Mouse (Mus musculus): ENCODE results near the gene Chmp6. TPM values are rescaled to one million over a fixed set of nuclear protein-coding genes. Genes with fewer than 3 reads are reported as not detected.

Chmp6 gene
- polyA plus RNA-seq, 1 experiment from 2014 or later = 104 TPM

DNA sequence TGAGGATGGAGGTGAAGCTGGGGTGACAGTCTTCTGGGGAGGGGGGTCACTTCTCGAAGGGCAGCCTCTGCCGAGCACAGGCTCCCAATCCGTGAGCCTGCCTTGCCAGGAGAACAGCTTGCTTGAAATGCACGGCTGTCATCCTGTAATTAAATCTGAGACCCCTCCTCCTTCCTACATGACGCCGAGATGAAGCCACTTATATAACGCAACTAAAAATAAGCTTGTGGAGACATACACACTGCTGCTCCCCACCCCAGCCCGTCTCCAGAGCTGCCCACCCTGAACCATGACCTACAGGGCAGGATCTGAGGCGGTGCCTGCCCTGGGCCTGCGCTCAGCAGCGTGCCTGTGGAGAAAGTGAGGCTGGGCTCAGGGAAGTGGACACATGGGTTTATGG, 26.9 kb downstream of the Chmp6 start:
- no peaks in the 10 kb centered on the region for H3K27me3 ChIP-seq (ENCODE audit: insufficient read depth, low read length)

DNA sequence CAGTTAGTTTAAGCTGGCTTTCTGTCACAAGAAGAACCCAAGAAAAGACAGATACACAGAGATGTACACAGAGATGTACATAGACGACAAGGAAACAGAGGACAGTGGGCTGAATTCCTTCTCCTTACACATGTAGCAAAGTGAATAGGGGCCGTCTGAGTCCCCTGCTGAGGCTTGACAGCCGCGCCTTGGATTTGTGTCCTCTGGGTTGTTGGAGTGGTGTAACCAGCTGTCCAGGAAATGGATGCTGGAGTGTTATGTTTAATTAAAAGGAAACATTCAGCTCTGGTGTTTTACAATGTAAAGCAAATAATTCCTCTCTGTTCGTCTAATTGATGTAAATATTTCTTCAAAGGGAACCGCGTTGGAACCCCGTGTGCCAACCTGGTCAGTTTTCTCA, 28.6 kb downstream of the Chmp6 start:
- 3% methylated on average over 8 of the region's 8 CpGs for WGBS
- peaks cover 37% of the 10 kb centered on the region for H3K4me1 ChIP-seq (ENCODE audit: insufficient read depth)
- H3K36me3 ChIP-seq (ENCODE audit: insufficient read depth) = no peaks in the 10 kb centered on the region
- no peak for TF ChIP-seq CTCF (IDR thresholded peaks at IDR 0.05; ENCODE audit: low read depth)
- peak overlapping the region; percentile 98 for H3K4me2 ChIP-seq
- H3K27ac ChIP-seq (ENCODE audit: low read depth) = peak overlapping the region; percentile 81; the same call in 1 of the 2 replicates
- H3K9ac ChIP-seq = peak overlapping the region; percentile 57
- peak; percentile 60 for DNase-seq
- no peak for ATAC-seq (ENCODE audit: insufficient read depth)
- H3K9me3 ChIP-seq (ENCODE audit: low read depth, low read length) = no peaks in the 10 kb centered on the region
- peak overlapping the region; percentile 76 for H3K4me3 ChIP-seq (ENCODE audit: low read depth, low read length)
- no peaks in the 10 kb centered on the region for H3K27me3 ChIP-seq (ENCODE audit: insufficient read depth, low read length)

More for the DNA sequence above, 26.9 kb downstream of the Chmp6 start:
- no peak for TF ChIP-seq CTCF (IDR thresholded peaks at IDR 0.05; ENCODE audit: low read depth)
- no peak overlapping the region for H3K4me3 ChIP-seq (ENCODE audit: low read depth, low read length)
- H3K9ac ChIP-seq = no peak overlapping the region; the same call in 1 of the 2 replicates
- no peak overlapping the region for H3K27ac ChIP-seq (ENCODE audit: low read depth)
- no peaks in the 10 kb centered on the region for H3K36me3 ChIP-seq (ENCODE audit: insufficient read depth)
- no peaks in the 10 kb centered on the region for H3K9me3 ChIP-seq (ENCODE audit: low read depth, low read length)
- DNase-seq (no peak), ATAC-seq (ENCODE audit: insufficient read depth) (no peak)
- peaks cover 41% of the 10 kb centered on the region for H3K4me1 ChIP-seq (ENCODE audit: insufficient read depth)
- H3K4me2 ChIP-seq = no peak overlapping the region
- WGBS = 52% methylated on average over 11 of the region's 11 CpGs

DNA sequence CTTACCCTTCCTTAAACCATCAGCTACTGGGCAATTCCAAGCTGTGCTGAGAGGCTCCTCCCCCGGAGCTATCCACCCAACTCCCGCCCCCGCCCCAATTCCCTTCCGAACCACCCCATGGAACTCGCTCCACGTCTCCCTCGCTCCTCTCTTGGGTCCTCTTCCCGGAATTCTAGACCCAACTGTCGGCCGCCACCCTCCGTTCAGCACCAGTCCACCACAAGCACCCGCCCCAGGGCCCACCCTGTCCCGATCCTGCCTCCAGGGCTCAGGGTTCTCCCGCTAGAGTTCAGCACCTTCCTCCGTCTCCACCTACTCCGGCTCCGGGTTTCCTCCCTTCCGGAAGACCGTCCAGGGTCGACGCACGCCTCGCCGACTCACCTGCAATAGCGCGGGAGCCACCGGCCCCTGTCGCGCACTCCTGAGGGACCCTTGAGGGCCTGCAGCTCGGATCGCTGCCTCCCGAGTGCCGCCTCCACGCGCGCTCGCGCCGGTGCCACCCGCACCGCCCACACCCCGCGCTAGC, 29.0 kb downstream of the Chmp6 start:
- no peak for TF ChIP-seq CTCF (IDR thresholded peaks at IDR 0.05; ENCODE audit: low read depth)

DNA sequence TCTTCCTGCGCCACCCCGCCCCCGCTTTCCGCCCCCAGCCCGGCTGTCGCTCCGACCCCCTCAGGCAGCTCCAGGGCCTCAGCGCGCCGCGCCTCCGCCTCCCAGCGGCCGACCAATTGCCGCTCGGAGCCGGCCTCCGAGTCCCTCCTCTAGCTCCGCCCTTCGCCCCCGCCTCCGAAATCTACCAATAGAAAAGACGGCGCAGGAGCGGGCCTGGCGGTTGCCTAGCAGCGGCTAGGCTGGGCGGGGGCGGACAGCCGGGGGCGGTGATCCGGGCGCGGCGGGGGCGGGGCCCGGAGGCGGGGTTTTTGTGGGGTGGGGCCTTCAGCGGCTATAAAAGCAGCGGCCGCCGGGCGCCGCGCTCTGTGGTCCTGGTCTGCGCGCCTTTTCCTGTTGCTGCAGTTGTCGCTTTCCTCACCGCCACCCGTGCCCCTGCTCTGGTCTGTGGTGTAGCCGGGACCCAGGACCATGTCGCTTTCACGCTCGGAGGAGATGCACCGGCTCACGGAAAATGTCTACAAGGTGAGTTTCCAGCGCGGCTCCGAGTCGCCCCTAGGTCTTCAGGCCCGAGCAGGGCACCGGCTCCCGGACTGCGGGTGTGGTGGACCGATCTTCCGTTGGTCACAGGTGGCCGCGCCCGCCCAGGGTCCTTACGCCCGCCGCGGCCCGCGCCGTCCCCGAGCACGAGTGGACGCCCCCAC, 29.6 kb downstream of the Chmp6 start, which contains the start of gene Baiap2:
Gene Baiap2 (plus strand): TSS at position 37 of the 701 bp plus-strand sequence.
- Histone ChIP-seq H3K27me3 (ENCODE audit: insufficient read depth, low read length) (no peaks in the 10 kb centered on the region), H3K4me3 (ENCODE audit: low read depth, low read length) (peak within 1 kb of the TSS; percentile 76), H3K4me2 (peak within 1 kb of the TSS; percentile 98), H3K9ac (peak within 1 kb of the TSS; percentile 75), H3K27ac (ENCODE audit: low read depth) (peak within 1 kb of the TSS; percentile 81), H3K4me1 (ENCODE audit: insufficient read depth) (peaks cover 33% of the 10 kb centered on the region), H3K9me3 (ENCODE audit: low read depth, low read length) (no peaks in the 10 kb centered on the region), H3K36me3 (ENCODE audit: insufficient read depth) (no peaks in the 10 kb centered on the region)
- TF ChIP-seq CTCF (IDR thresholded peaks at IDR 0.05; ENCODE audit: low read depth) = no peak
- under 1% methylated on average over 67 of the region's 79 CpGs for WGBS
- DNase-seq (peak; percentile 99), ATAC-seq (ENCODE audit: insufficient read depth) (peak; percentile 94)

More for the DNA sequence above, 29.0 kb downstream of the Chmp6 start:
- Histone ChIP-seq H3K27ac (ENCODE audit: low read depth) (peak overlapping the region; percentile 81; the same call in 1 of the 2 replicates), H3K27me3 (ENCODE audit: insufficient read depth, low read length) (no peaks in the 10 kb centered on the region), H3K9ac (peak overlapping the region; percentile 57), H3K4me1 (ENCODE audit: insufficient read depth) (peaks cover 37% of the 10 kb centered on the region), H3K9me3 (ENCODE audit: low read depth, low read length) (no peaks in the 10 kb centered on the region), H3K4me3 (ENCODE audit: low read depth, low read length) (peak overlapping the region; percentile 76), H3K36me3 (ENCODE audit: insufficient read depth) (no peaks in the 10 kb centered on the region), H3K4me2 (peak overlapping the region; percentile 98)
- DNase-seq = peak; percentile 59
- under 1% methylated on average over 43 of the region's 43 CpGs for WGBS
- peak; percentile 56 for ATAC-seq (ENCODE audit: insufficient read depth)

DNA sequence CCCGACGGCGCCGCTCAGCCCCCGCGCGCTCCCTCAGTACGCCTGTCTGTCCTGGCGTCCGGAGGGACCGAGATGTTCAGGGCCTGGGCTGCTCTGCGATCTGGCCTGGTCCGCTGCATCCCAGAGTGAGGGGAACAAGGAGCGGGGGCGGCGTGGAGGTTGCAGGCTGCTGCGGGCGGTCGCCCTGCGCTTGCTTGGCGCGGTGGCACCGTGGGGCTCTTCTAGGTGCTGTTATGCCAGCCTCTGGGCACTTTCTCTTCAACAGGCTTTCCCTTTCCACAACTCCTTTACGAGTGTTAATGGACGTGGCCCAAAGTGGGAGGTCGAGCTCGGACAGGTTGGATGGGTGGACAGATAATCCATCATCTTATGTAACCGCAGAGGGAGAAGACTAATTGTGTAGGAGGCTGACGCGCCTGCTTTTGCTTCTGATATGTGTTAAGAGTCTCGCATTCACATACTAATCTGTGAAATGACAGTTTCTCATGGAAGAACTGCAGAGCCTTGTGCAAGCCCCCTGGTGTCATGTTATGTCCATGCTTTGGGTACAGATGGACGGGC, 30.3 kb downstream of the Chmp6 start:
- Histone ChIP-seq H3K9me3 (ENCODE audit: low read depth, low read length) (no peaks in the 10 kb centered on the region), H3K4me3 (ENCODE audit: low read depth, low read length) (peak overlapping the region; percentile 76), H3K27ac (ENCODE audit: low read depth) (peak overlapping the region; percentile 60), H3K36me3 (ENCODE audit: insufficient read depth) (no peaks in the 10 kb centered on the region), H3K4me2 (peak overlapping the region; percentile 98), H3K9ac (peak overlapping the region; percentile 75), H3K4me1 (ENCODE audit: insufficient read depth) (peaks cover 29% of the 10 kb centered on the region), H3K27me3 (ENCODE audit: insufficient read depth, low read length) (no peaks in the 10 kb centered on the region)
- ATAC-seq (ENCODE audit: insufficient read depth) (0 out of 2 replicates have a peak, but pooled peaks have one; percentile 11), DNase-seq (peak; percentile 65)
- WGBS = 2% methylated on average over 32 of the region's 32 CpGs
- TF ChIP-seq CTCF (IDR thresholded peaks at IDR 0.05; ENCODE audit: low read depth) = peak; percentile 44

DNA sequence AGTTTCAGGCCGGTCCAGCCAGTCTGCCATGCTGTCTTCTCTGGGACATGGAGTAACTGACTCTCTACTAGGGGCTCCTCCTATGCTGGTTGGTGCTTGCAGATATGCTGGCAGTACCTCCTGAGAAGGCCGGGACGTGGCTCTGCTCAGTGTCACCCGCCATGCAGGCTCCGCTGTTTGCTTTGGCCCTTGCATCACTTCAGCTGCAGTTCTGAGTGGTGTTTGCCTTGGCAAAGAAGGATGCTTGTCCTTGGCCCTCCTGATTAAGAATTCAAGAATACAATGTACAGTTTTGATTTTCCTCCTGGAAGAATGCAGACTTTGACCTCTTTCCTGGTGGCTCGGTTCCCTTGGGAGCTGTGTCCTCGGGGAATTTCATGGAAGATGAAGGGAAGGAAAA, 32.1 kb downstream of the Chmp6 start:
- Histone ChIP-seq H3K4me2 (peak overlapping the region; percentile 28; the same call in 1 of the 2 replicates), H3K9ac (no peak overlapping the region), H3K9me3 (ENCODE audit: low read depth, low read length) (no peaks in the 10 kb centered on the region), H3K4me3 (ENCODE audit: low read depth, low read length) (no peak overlapping the region), H3K4me1 (ENCODE audit: insufficient read depth) (peaks cover 21% of the 10 kb centered on the region), H3K27ac (ENCODE audit: low read depth) (peak overlapping the region; percentile 71), H3K36me3 (ENCODE audit: insufficient read depth) (no peaks in the 10 kb centered on the region), H3K27me3 (ENCODE audit: insufficient read depth, low read length) (no peaks in the 10 kb centered on the region)
- ATAC-seq (ENCODE audit: insufficient read depth) = no peak
- TF ChIP-seq CTCF (IDR thresholded peaks at IDR 0.05; ENCODE audit: low read depth) = no peak
- DNase-seq = peak; percentile 59
- 64% methylated on average over 7 of the region's 7 CpGs for WGBS

DNA sequence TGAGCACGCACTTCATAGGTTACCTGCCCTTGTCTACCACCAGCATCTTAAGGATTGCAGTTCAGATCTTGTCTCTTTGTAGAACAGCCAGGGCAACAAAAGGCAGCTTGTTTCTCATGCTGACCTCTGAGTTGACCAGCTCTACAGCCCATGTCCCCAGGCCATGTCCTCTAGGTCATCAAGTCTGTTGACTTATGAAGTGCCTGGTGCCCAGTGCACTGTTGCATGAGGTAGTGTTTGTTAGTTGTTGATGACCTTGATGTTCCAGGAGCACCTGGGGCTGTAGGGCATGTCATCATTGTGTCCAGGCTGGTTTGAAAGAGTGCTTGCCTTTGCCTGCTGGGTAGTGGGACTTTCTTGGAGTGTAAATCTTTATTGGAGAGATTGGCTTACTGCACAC, 34.2 kb downstream of the Chmp6 start:
- H3K27ac ChIP-seq (ENCODE audit: low read depth) = no peak overlapping the region
- TF ChIP-seq CTCF (IDR thresholded peaks at IDR 0.05; ENCODE audit: low read depth) = no peak
- DNase-seq (no peak), ATAC-seq (ENCODE audit: insufficient read depth) (no peak)
- WGBS = 97% methylated on average over 1 of the region's 1 CpGs
- H3K27me3 ChIP-seq (ENCODE audit: insufficient read depth, low read length) = no peaks in the 10 kb centered on the region
- no peak overlapping the region for H3K4me3 ChIP-seq (ENCODE audit: low read depth, low read length)
- H3K4me2 ChIP-seq = no peak overlapping the region
- no peaks in the 10 kb centered on the region for H3K9me3 ChIP-seq (ENCODE audit: low read depth, low read length)
- H3K9ac ChIP-seq = no peak overlapping the region
- peaks cover 21% of the 10 kb centered on the region for H3K4me1 ChIP-seq (ENCODE audit: insufficient read depth)
- H3K36me3 ChIP-seq (ENCODE audit: insufficient read depth) = no peaks in the 10 kb centered on the region

Data from lung, embryonic 14.5 days (tissue).